Mouse (Mus musculus) limb, embryonic 13.5 days (tissue): ENCODE measurements around the gene Tyms. TPM values are rescaled to one million over a fixed set of nuclear protein-coding genes. Genes with fewer than 3 reads are reported as not detected.

Experiments used
- ATAC-seq: fragments of 200-750 bp; cut with Nextera tagmentation; 2 replicates; pipeline ENCODE4 v1.8.0; 2017; ENCODE audit warnings: low read depth, moderate number of reproducible peaks, moderate TSS enrichment; ENCODE audit not compliant: low FRiP score
- H3K27ac ChIP-seq: fragments of 300-500 bp; sonication (generic); 2 replicates; pipeline ENCODE4 v1.5.1; 2015; ENCODE audit warnings: inconsistent platforms, mild to moderate bottlenecking, moderate library complexity
- H3K27me3 ChIP-seq: fragments of 300-500 bp; sonication (generic); 2 replicates; pipeline ENCODE4 v1.6.1; 2015; ENCODE audit warnings: mild to moderate bottlenecking, inconsistent platforms
- H3K36me3 ChIP-seq: fragments of 300-500 bp; sonication (generic); 2 replicates; pipeline ENCODE4 v1.6.1; 2015; ENCODE audit warnings: inconsistent platforms, mild to moderate bottlenecking, moderate library complexity
- H3K4me1 ChIP-seq: fragments of 300-500 bp; sonication (generic); 2 replicates; pipeline ENCODE4 v1.6.1; 2015; ENCODE audit warnings: inconsistent platforms
- H3K4me2 ChIP-seq: fragments of 300-500 bp; sonication (generic); replicated peaks from 2 replicates; pipeline ENCODE4 v1.6.1; 2015; ENCODE audit warnings: inconsistent platforms, mild to moderate bottlenecking, moderate library complexity
- H3K4me3 ChIP-seq: fragments of 300-500 bp; sonication (generic); 2 replicates; pipeline ENCODE4 v1.5.1; 2015; ENCODE audit warnings: moderate library complexity, mild to moderate bottlenecking, inconsistent platforms
- H3K9ac ChIP-seq: fragments of 300-500 bp; sonication (generic); 2 replicates; pipeline ENCODE4 v1.6.1; 2015; ENCODE audit warnings: mild to moderate bottlenecking, inconsistent platforms
- H3K9me3 ChIP-seq: fragments of 300-500 bp; sonication (generic); 2 replicates; pipeline ENCODE4 v1.6.1; 2016; ENCODE audit warnings: inconsistent platforms
- WGBS: fragments of 180-500 bp; shearing (Covaris S2); methylation state at CpG from one replicate; pipeline ENCODE4 v1.1.7; 2015; 5-methylcytosine and 5-hydroxymethylcytosine counted together
- polyA plus RNA-seq: library from polyadenylated mRNA; unstranded; fragments of >200 nt; fragmentation: Nextera tagmentation; extraction: Ambion mirVana; gene quantifications from 2 replicates; pipeline ENCODE4 v1.2.1, GENCODE M21; 2015

Tyms gene
- polyA plus RNA-seq, 1 experiment from 2014 or later: 295 TPM

- Histone ChIP-seq H3K4me3 (peak overlapping the region; percentile 7), H3K9me3 (no peaks in the 10 kb centered on the region), H3K27me3 (peaks cover 97% of the 10 kb centered on the region), H3K36me3 (no peaks in the 10 kb centered on the region), H3K4me2 (peak overlapping the region; percentile 58), H3K9ac (peak overlapping the region; percentile 31; the same call in 1 of the 2 replicates), H3K4me1 (peaks cover 47% of the 10 kb centered on the region), H3K27ac (no peak overlapping the region)
- WGBS: 7% methylated on average over 22 of the region's 22 CpGs
- ATAC-seq: no peak
Measured at GRCm38 (mm10) chr5:30110371-30111060, 37.1 kb upstream of the Tyms start.

- Histone ChIP-seq H3K4me1 (peaks cover 52% of the 10 kb centered on the region), H3K27me3 (peaks cover 97% of the 10 kb centered on the region), H3K36me3 (no peaks in the 10 kb centered on the region), H3K9ac (no peak overlapping the region), H3K4me2 (no peak overlapping the region), H3K4me3 (no peak overlapping the region), H3K9me3 (no peaks in the 10 kb centered on the region), H3K27ac (no peak overlapping the region)
- no peak for ATAC-seq
- 33% methylated on average over 2 of the region's 2 CpGs for WGBS
Measured at GRCm38 (mm10) chr5:30109899-30110298, 36.5 kb upstream of the Tyms start.

- no peak for ATAC-seq
- no peak overlapping the region for H3K4me2 ChIP-seq
Measured at GRCm38 (mm10) chr5:30108233-30108632, 34.8 kb upstream of the Tyms start.

GRCm38 (mm10) chr5:30107611-30108041 is 34.2 kb upstream of the Tyms start:
- peaks cover 95% of the 10 kb centered on the region for H3K27me3 ChIP-seq
- H3K9me3 ChIP-seq: no peaks in the 10 kb centered on the region
- no peak overlapping the region for H3K27ac ChIP-seq
- 7% methylated on average over 5 of the region's 5 CpGs for WGBS
- H3K4me1 ChIP-seq: peaks cover 47% of the 10 kb centered on the region
- no peaks in the 10 kb centered on the region for H3K36me3 ChIP-seq
- no peak for ATAC-seq
- H3K4me3 ChIP-seq: no peak overlapping the region
- H3K4me2 ChIP-seq: no peak overlapping the region
- H3K9ac ChIP-seq: peak overlapping the region; percentile 19; the same call in 1 of the 2 replicates

More at GRCm38 (mm10) chr5:30108233-30108632, 34.8 kb upstream of the Tyms start:
- no peak overlapping the region for H3K4me3 ChIP-seq
- no peaks in the 10 kb centered on the region for H3K9me3 ChIP-seq
- no peaks in the 10 kb centered on the region for H3K36me3 ChIP-seq
- H3K27me3 ChIP-seq: peaks cover 95% of the 10 kb centered on the region
- 74% methylated on average over 6 of the region's 6 CpGs for WGBS
- H3K27ac ChIP-seq: no peak overlapping the region
- no peak overlapping the region for H3K9ac ChIP-seq
- H3K4me1 ChIP-seq: peaks cover 47% of the 10 kb centered on the region

GRCm38 (mm10) chr5:30107186-30107585 is 33.8 kb upstream of the Tyms start:
- H3K9ac ChIP-seq: no peak overlapping the region
- peaks cover 47% of the 10 kb centered on the region for H3K4me1 ChIP-seq
- H3K27me3 ChIP-seq: peaks cover 95% of the 10 kb centered on the region
- H3K4me2 ChIP-seq: no peak overlapping the region
- no peaks in the 10 kb centered on the region for H3K9me3 ChIP-seq
- 5% methylated on average over 7 of the region's 7 CpGs for WGBS
- H3K4me3 ChIP-seq: no peak overlapping the region
- H3K27ac ChIP-seq: no peak overlapping the region
- H3K36me3 ChIP-seq: no peaks in the 10 kb centered on the region
- ATAC-seq: no peak

GRCm38 (mm10) chr5:30106756-30107155 is 33.3 kb upstream of the Tyms start:
- WGBS: 17% methylated on average over 2 of the region's 2 CpGs
- Histone ChIP-seq H3K27me3 (peaks cover 91% of the 10 kb centered on the region), H3K36me3 (no peaks in the 10 kb centered on the region), H3K4me3 (no peak overlapping the region), H3K9me3 (no peaks in the 10 kb centered on the region), H3K9ac (no peak overlapping the region), H3K27ac (no peak overlapping the region), H3K4me1 (peaks cover 46% of the 10 kb centered on the region), H3K4me2 (no peak overlapping the region)
- ATAC-seq: no peak

- no peaks in the 10 kb centered on the region for H3K9me3 ChIP-seq
- WGBS: 2% methylated on average over 29 of the region's 29 CpGs
- peak within 1 kb of the TSS; percentile 55 for H3K4me3 ChIP-seq
- ATAC-seq: no peak
- H3K9ac ChIP-seq: peak within 1 kb of the TSS; percentile 67
- peaks cover 81% of the 10 kb centered on the region for H3K27me3 ChIP-seq
- H3K27ac ChIP-seq: no peak within 1 kb of the TSS
- peak within 1 kb of the TSS; percentile 95 for H3K4me2 ChIP-seq
- H3K4me1 ChIP-seq: peaks cover 36% of the 10 kb centered on the region
- no peaks in the 10 kb centered on the region for H3K36me3 ChIP-seq
Measured at GRCm38 (mm10) chr5:30105668-30106300, 32.4 kb upstream of the Tyms start, which contains the start of gene 3110082J24Rik. Gene 3110082J24Rik (minus strand): TSS chr5:30106086.

- no peaks in the 10 kb centered on the region for H3K9me3 ChIP-seq
- H3K4me2 ChIP-seq: peak within 1 kb of the TSS; percentile 95
- peaks cover 29% of the 10 kb centered on the region for H3K4me1 ChIP-seq
- peak within 1 kb of the TSS; percentile 67 for H3K9ac ChIP-seq
- H3K4me3 ChIP-seq: peak within 1 kb of the TSS; percentile 55
- no peaks in the 10 kb centered on the region for H3K36me3 ChIP-seq
- WGBS: under 1% methylated on average over 65 of the region's 65 CpGs
- peak; percentile 66 for ATAC-seq
- no peak within 1 kb of the TSS for H3K27ac ChIP-seq
- peaks cover 74% of the 10 kb centered on the region for H3K27me3 ChIP-seq
Measured at GRCm38 (mm10) chr5:30104841-30105667, 31.6 kb upstream of the Tyms start, which contains the start of gene Garem2. Gene Garem2 (plus strand): TSS chr5:30105161.

GRCm38 (mm10) chr5:30104339-30104738 is 30.9 kb upstream of the Tyms start:
- H3K9ac ChIP-seq: no peak overlapping the region; the same call in 1 of the 2 replicates
- no peak for ATAC-seq

GRCm38 (mm10) chr5:30103340-30103739 is 29.9 kb upstream of the Tyms start:
- peaks cover 29% of the 10 kb centered on the region for H3K4me1 ChIP-seq
- no peak for ATAC-seq
- peaks cover 59% of the 10 kb centered on the region for H3K27me3 ChIP-seq
- no peak overlapping the region for H3K9ac ChIP-seq
- H3K36me3 ChIP-seq: no peaks in the 10 kb centered on the region
- H3K4me3 ChIP-seq: no peak overlapping the region
- no peak overlapping the region for H3K27ac ChIP-seq
- no peak overlapping the region for H3K4me2 ChIP-seq
- WGBS: 72% methylated on average over 3 of the region's 3 CpGs
- H3K9me3 ChIP-seq: no peaks in the 10 kb centered on the region

More at GRCm38 (mm10) chr5:30104339-30104738, 30.9 kb upstream of the Tyms start:
- Histone ChIP-seq H3K4me2 (peak overlapping the region; percentile 95), H3K27ac (no peak overlapping the region), H3K4me1 (peaks cover 29% of the 10 kb centered on the region), H3K27me3 (peaks cover 67% of the 10 kb centered on the region), H3K4me3 (peak overlapping the region; percentile 55), H3K36me3 (no peaks in the 10 kb centered on the region), H3K9me3 (no peaks in the 10 kb centered on the region)
- 1% methylated on average over 12 of the region's 12 CpGs for WGBS

GRCm38 (mm10) chr5:30098260-30098659 is 24.8 kb upstream of the Tyms start:
- 88% methylated on average over 1 of the region's 1 CpGs for WGBS
- H3K4me2 ChIP-seq: no peak overlapping the region
- no peak for ATAC-seq
- H3K27me3 ChIP-seq: peaks cover 11% of the 10 kb centered on the region
- no peaks in the 10 kb centered on the region for H3K9me3 ChIP-seq
- no peaks in the 10 kb centered on the region for H3K4me1 ChIP-seq
- no peak overlapping the region for H3K4me3 ChIP-seq
- H3K9ac ChIP-seq: no peak overlapping the region
- H3K36me3 ChIP-seq: no peaks in the 10 kb centered on the region
- no peak overlapping the region for H3K27ac ChIP-seq

GRCm38 (mm10) chr5:30095731-30096130 is 22.3 kb upstream of the Tyms start:
- no peak for ATAC-seq
- H3K36me3 ChIP-seq: no peaks in the 10 kb centered on the region
- H3K9ac ChIP-seq: no peak overlapping the region
- no peaks in the 10 kb centered on the region for H3K27me3 ChIP-seq
- no peak overlapping the region for H3K4me2 ChIP-seq
- 53% methylated on average over 6 of the region's 6 CpGs for WGBS
- H3K9me3 ChIP-seq: no peaks in the 10 kb centered on the region
- no peaks in the 10 kb centered on the region for H3K4me1 ChIP-seq
- H3K27ac ChIP-seq: no peak overlapping the region
- no peak overlapping the region for H3K4me3 ChIP-seq
